Mouse (Mus musculus): ENCODE data around the gene Vsig10l. TPM values are rescaled to one million over a fixed set of nuclear protein-coding genes. Genes with fewer than 3 reads are reported as not detected.

Vsig10l gene
- polyA plus RNA-seq, 1 experiment from 2014 or later = 2.7 TPM

DNA sequence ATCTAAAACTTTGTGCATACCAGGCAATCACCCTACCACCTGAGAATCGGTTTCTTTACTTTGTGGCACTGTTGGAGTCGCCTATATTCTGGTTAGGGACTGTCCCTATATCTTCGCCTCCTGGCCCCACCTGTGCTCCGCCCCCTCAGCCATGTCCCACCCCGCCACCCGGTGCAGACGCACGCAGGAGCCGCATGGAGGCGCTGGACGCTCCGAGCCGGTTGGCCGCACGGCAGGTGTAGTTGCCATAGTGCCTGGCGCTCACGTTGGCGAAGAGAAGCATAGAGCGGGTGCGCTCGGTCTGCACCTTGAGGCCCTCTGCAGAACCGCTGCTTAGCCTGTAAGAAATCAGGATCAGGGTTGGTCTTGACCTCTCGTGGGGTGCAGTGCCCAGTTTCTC lies 12.8 kb downstream of the Vsig10l start:
- H3K9me3 ChIP-seq (ENCODE audit: control insufficient read depth, low read length) = no peaks in the 10 kb centered on the region
- H3K9ac ChIP-seq (ENCODE audit: low read depth, low read length) = no peak overlapping the region
- H3K4me3 ChIP-seq (ENCODE audit: low read length) = no peak overlapping the region
- H3K27me3 ChIP-seq (replicated peaks; ENCODE audit: control insufficient read depth, insufficient read depth, low read length) = peaks cover 32% of the 10 kb centered on the region
- H3K4me1 ChIP-seq (ENCODE audit: control insufficient read depth, insufficient read depth, low read length) = no peaks in the 10 kb centered on the region
- H3K36me3 ChIP-seq (ENCODE audit: control insufficient read depth, insufficient read depth, low read length) = no peaks in the 10 kb centered on the region
- H3K4me2 ChIP-seq (ENCODE audit: low read depth, low read length) = no peak overlapping the region
- ATAC-seq = peak; percentile 28; the same call in 1 of the 2 replicates
- H3K27ac ChIP-seq (ENCODE audit: low read length) = no peak overlapping the region
- 9% methylated on average over 23 of the region's 23 CpGs for WGBS

DNA sequence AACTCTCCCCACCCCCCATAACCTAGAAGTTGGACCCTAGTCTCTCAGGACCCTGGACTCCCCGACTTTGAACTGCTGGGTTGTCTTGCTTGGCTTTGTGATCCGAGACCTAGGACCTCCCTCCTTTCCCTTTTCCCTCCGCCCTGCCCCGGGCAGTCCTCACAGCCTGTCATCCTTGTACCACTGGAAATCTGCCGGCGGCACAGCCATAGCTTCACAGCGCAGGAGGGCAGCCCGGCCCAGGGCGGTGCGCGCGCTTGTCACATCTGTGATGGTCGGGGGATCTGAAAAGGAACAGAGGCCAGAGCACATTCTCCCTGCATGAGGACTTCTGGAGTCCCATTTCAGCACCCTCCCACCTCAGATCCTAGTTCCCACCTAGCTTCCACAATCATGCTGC lies 13.4 kb downstream of the Vsig10l start:
- Histone ChIP-seq H3K4me3 (ENCODE audit: low read length) (no peak overlapping the region), H3K27ac (ENCODE audit: low read length) (no peak overlapping the region), H3K9me3 (ENCODE audit: control insufficient read depth, low read length) (no peaks in the 10 kb centered on the region), H3K27me3 (replicated peaks; ENCODE audit: control insufficient read depth, insufficient read depth, low read length) (peaks cover 32% of the 10 kb centered on the region), H3K4me1 (ENCODE audit: control insufficient read depth, insufficient read depth, low read length) (no peaks in the 10 kb centered on the region), H3K9ac (ENCODE audit: low read depth, low read length) (peak overlapping the region; percentile 24; the same call in 1 of the 2 replicates), H3K36me3 (ENCODE audit: control insufficient read depth, insufficient read depth, low read length) (no peaks in the 10 kb centered on the region), H3K4me2 (ENCODE audit: low read depth, low read length) (no peak overlapping the region)
- WGBS = 6% methylated on average over 13 of the region's 13 CpGs
- ATAC-seq = no peak

GRCm38 (mm10) chr7:43481191-43481590 lies 18.2 kb downstream of the Vsig10l start:
- Histone ChIP-seq H3K27ac (ENCODE audit: low read length) (no peak overlapping the region), H3K4me2 (ENCODE audit: low read depth, low read length) (no peak overlapping the region), H3K4me3 (ENCODE audit: low read length) (no peak overlapping the region), H3K27me3 (replicated peaks; ENCODE audit: control insufficient read depth, insufficient read depth, low read length) (peaks cover 22% of the 10 kb centered on the region), H3K9ac (ENCODE audit: low read depth, low read length) (no peak overlapping the region), H3K9me3 (ENCODE audit: control insufficient read depth, low read length) (no peaks in the 10 kb centered on the region), H3K36me3 (ENCODE audit: control insufficient read depth, insufficient read depth, low read length) (no peaks in the 10 kb centered on the region), H3K4me1 (ENCODE audit: control insufficient read depth, insufficient read depth, low read length) (no peaks in the 10 kb centered on the region)
- ATAC-seq = no peak
- 61% methylated on average over 3 of the region's 3 CpGs for WGBS

DNA sequence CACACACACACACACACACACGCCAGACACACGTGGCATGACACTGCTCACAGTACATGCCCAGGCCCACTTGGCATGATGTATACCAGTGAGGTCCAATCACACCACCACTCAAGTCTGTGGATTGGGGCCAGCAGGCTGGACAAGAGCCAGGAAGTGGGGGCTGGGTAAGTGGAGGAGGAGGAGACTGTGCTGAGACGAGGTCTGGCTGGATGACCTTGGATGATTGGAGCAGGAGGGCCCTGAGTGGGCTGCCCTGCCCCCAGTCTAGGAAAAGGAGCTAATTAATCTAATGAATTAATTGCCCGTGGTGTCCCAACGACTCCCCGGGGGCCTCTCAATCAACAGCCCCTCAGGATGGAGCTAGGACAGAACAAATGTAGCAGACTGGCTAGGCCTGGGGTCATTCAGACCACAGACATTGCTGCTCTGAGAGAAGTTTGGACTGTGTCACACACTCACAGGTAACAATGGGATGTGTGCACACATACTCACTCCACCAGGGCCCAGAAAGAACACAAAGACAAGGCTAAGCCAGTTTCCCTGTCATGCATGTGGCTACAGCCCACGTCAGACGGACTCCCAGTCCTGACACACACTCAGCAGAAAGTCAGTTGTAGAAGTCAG lies 19.3 kb downstream of the Vsig10l start:
- peaks cover 13% of the 10 kb centered on the region for H3K27me3 ChIP-seq (replicated peaks; ENCODE audit: control insufficient read depth, insufficient read depth, low read length)
- H3K4me1 ChIP-seq (ENCODE audit: control insufficient read depth, insufficient read depth, low read length) = no peaks in the 10 kb centered on the region
- ATAC-seq = peak; percentile 36; the same call in 1 of the 2 replicates
- H3K9me3 ChIP-seq (ENCODE audit: control insufficient read depth, low read length) = no peaks in the 10 kb centered on the region
- H3K4me2 ChIP-seq (ENCODE audit: low read depth, low read length) = no peak overlapping the region
- no peak overlapping the region for H3K4me3 ChIP-seq (ENCODE audit: low read length)
- H3K27ac ChIP-seq (ENCODE audit: low read length) = no peak overlapping the region
- 58% methylated on average over 8 of the region's 8 CpGs for WGBS
- no peaks in the 10 kb centered on the region for H3K36me3 ChIP-seq (ENCODE audit: control insufficient read depth, insufficient read depth, low read length)
- no peak overlapping the region for H3K9ac ChIP-seq (ENCODE audit: low read depth, low read length)

- no peaks in the 10 kb centered on the region for H3K9me3 ChIP-seq (ENCODE audit: control insufficient read depth, low read length)
- H3K4me3 ChIP-seq (ENCODE audit: low read length) = no peak overlapping the region
- ATAC-seq = no peak
- H3K27ac ChIP-seq (ENCODE audit: low read length) = no peak overlapping the region
- H3K27me3 ChIP-seq (replicated peaks; ENCODE audit: control insufficient read depth, insufficient read depth, low read length) = 0 out of 2 replicates have a peak, but pooled peaks cover 3% of the 10 kb centered on the region
- no peaks in the 10 kb centered on the region for H3K4me1 ChIP-seq (ENCODE audit: control insufficient read depth, insufficient read depth, low read length)
- 5% methylated on average over 10 of the region's 10 CpGs for WGBS
- no peak overlapping the region for H3K4me2 ChIP-seq (ENCODE audit: low read depth, low read length)
- no peaks in the 10 kb centered on the region for H3K36me3 ChIP-seq (ENCODE audit: control insufficient read depth, insufficient read depth, low read length)
- no peak overlapping the region for H3K9ac ChIP-seq (ENCODE audit: low read depth, low read length)
Observed at GRCm38 (mm10) chr7:43483236-43483635, 20.3 kb downstream of the Vsig10l start.

DNA sequence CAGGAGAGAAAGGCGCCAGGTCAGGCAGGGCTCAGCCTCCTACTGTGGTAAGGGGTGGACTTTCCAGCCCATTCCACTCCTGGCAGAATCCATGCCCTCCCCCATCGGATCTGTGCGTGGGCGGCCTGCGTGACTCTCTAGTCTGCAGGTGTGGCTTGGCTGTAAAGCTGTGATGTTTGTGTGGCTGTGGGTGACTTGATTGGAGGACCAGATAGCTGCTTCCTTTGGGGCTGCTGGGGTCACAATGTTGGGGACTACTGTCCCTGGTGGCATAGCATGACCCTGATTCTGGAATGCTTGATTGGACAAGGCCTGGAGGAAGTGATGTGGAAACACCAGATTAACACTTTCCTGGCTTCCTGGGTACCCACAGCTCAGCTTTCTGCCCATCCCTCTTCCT lies 25.7 kb downstream of the Vsig10l start:
- H3K4me2 ChIP-seq (ENCODE audit: low read depth, low read length) = no peak overlapping the region
- peaks cover 4% of the 10 kb centered on the region for H3K27me3 ChIP-seq (replicated peaks; ENCODE audit: control insufficient read depth, insufficient read depth, low read length)
- H3K4me1 ChIP-seq (ENCODE audit: control insufficient read depth, insufficient read depth, low read length) = 0 out of 2 replicates have a peak, but pooled peaks cover 2% of the 10 kb centered on the region
- ATAC-seq = no peak
- no peaks in the 10 kb centered on the region for H3K9me3 ChIP-seq (ENCODE audit: control insufficient read depth, low read length)
- WGBS = 37% methylated on average over 5 of the region's 5 CpGs
- H3K27ac ChIP-seq (ENCODE audit: low read length) = no peak overlapping the region
- H3K4me3 ChIP-seq (ENCODE audit: low read length) = no peak overlapping the region
- no peaks in the 10 kb centered on the region for H3K36me3 ChIP-seq (ENCODE audit: control insufficient read depth, insufficient read depth, low read length)
- no peak overlapping the region for H3K9ac ChIP-seq (ENCODE audit: low read depth, low read length)

- Histone ChIP-seq H3K9ac (ENCODE audit: low read depth, low read length) (peak within 1 kb of the TSS; percentile 61), H3K9me3 (ENCODE audit: control insufficient read depth, low read length) (no peaks in the 10 kb centered on the region), H3K4me1 (ENCODE audit: control insufficient read depth, insufficient read depth, low read length) (0 out of 2 replicates have a peak, but pooled peaks cover 2% of the 10 kb centered on the region), H3K36me3 (ENCODE audit: control insufficient read depth, insufficient read depth, low read length) (no peaks in the 10 kb centered on the region), H3K27me3 (replicated peaks; ENCODE audit: control insufficient read depth, insufficient read depth, low read length) (peaks cover 4% of the 10 kb centered on the region), H3K4me2 (ENCODE audit: low read depth, low read length) (peak within 1 kb of the TSS; percentile 65), H3K4me3 (ENCODE audit: low read length) (peak within 1 kb of the TSS; percentile 46), H3K27ac (ENCODE audit: low read length) (no peak within 1 kb of the TSS)
- WGBS = under 1% methylated on average over 16 of the region's 41 CpGs
- peak; percentile 57; the same call in 1 of the 2 replicates for ATAC-seq
Observed at GRCm38 (mm10) chr7:43489631-43490125, 26.7 kb downstream of the Vsig10l start, which contains the start of gene Iglon5. Gene Iglon5, minus strand, starts transcription at chr7:43490075.

GRCm38 (mm10) chr7:43490182-43490584 lies 27.2 kb downstream of the Vsig10l start:
- Histone ChIP-seq H3K9ac (ENCODE audit: low read depth, low read length) (peak overlapping the region; percentile 61), H3K4me2 (ENCODE audit: low read depth, low read length) (peak overlapping the region; percentile 65), H3K36me3 (ENCODE audit: control insufficient read depth, insufficient read depth, low read length) (no peaks in the 10 kb centered on the region), H3K4me3 (ENCODE audit: low read length) (peak overlapping the region; percentile 46), H3K27ac (ENCODE audit: low read length) (no peak overlapping the region), H3K27me3 (replicated peaks; ENCODE audit: control insufficient read depth, insufficient read depth, low read length) (peaks cover 6% of the 10 kb centered on the region), H3K4me1 (ENCODE audit: control insufficient read depth, insufficient read depth, low read length) (0 out of 2 replicates have a peak, but pooled peaks cover 2% of the 10 kb centered on the region), H3K9me3 (ENCODE audit: control insufficient read depth, low read length) (no peaks in the 10 kb centered on the region)
- ATAC-seq = peak; percentile 85
- 1% methylated on average over 9 of the region's 13 CpGs for WGBS

DNA sequence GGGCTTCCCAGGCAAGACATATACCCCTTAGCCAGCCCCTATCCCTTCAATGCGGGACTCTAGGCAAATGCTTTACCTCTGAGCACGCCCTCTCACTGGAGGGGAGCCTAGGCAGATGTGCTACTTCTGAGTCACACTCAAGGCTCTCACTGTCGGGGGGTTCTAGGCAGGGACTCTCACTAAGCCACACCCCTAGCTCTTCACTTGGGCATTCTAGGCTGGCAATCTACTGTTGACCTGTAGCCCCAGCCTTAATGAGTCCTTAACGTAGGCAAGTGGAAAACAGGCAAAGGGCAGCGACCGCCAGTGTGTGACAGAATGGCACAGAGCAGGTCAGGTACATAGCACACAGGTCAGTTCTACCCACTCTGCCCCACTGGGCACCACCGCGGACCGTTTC lies 27.9 kb downstream of the Vsig10l start:
- WGBS = 64% methylated on average over 9 of the region's 9 CpGs
- H3K4me3 ChIP-seq (ENCODE audit: low read length) = no peak overlapping the region
- no peak overlapping the region for H3K4me2 ChIP-seq (ENCODE audit: low read depth, low read length)
- H3K27me3 ChIP-seq (replicated peaks; ENCODE audit: control insufficient read depth, insufficient read depth, low read length) = peaks cover 10% of the 10 kb centered on the region
- H3K9ac ChIP-seq (ENCODE audit: low read depth, low read length) = no peak overlapping the region
- H3K4me1 ChIP-seq (ENCODE audit: control insufficient read depth, insufficient read depth, low read length) = 0 out of 2 replicates have a peak, but pooled peaks cover 2% of the 10 kb centered on the region
- H3K36me3 ChIP-seq (ENCODE audit: control insufficient read depth, insufficient read depth, low read length) = no peaks in the 10 kb centered on the region
- no peak for ATAC-seq
- no peaks in the 10 kb centered on the region for H3K9me3 ChIP-seq (ENCODE audit: control insufficient read depth, low read length)
- no peak overlapping the region for H3K27ac ChIP-seq (ENCODE audit: low read length)

All from intestine, embryonic 16.5 days (tissue).